Mouse (Mus musculus) midbrain, embryonic 16.5 days (tissue): ENCODE results near the gene Scd1. TPM values are rescaled to one million over a fixed set of nuclear protein-coding genes. Genes with fewer than 3 reads are reported as not detected.

ENCODE experiments used
- ATAC-seq: fragments of 200-750 bp; cut with Nextera tagmentation; 2 replicates; pipeline ENCODE4 v1.8.0; 2017; ENCODE audit warnings: moderate TSS enrichment
- H3K27ac ChIP-seq: fragments of 300-500 bp; sonication (generic); 2 replicates; pipeline ENCODE4 v1.5.1; 2014; ENCODE audit warnings: mild to moderate bottlenecking, low read length, mixed read lengths
- H3K27me3 ChIP-seq: fragments of 300-500 bp; sonication (generic); 2 replicates; pipeline ENCODE4 v1.6.1; 2014; ENCODE audit warnings: low read depth, low read length, mixed read lengths; ENCODE audit not compliant: control insufficient read depth, insufficient read depth
- H3K36me3 ChIP-seq: fragments of 300-500 bp; sonication (generic); 2 replicates; pipeline ENCODE4 v1.6.1; 2014; ENCODE audit warnings: mild to moderate bottlenecking, low read length, moderate library complexity, mixed read lengths; ENCODE audit not compliant: control insufficient read depth, insufficient read depth
- H3K4me1 ChIP-seq: fragments of 300-500 bp; sonication (generic); 2 replicates; pipeline ENCODE4 v1.6.1; 2014; ENCODE audit warnings: mild to moderate bottlenecking, low read length, mixed read lengths; ENCODE audit not compliant: control insufficient read depth, insufficient read depth
- H3K4me2 ChIP-seq: fragments of 300-500 bp; sonication (generic); 2 replicates; pipeline ENCODE4 v1.6.1; 2014; ENCODE audit warnings: mild to moderate bottlenecking, low read length, mixed read lengths
- H3K4me3 ChIP-seq: fragments of 300-500 bp; sonication (generic); 2 replicates; pipeline ENCODE4 v1.5.1; 2014; ENCODE audit warnings: low read depth, mild to moderate bottlenecking, low read length, moderate library complexity, mixed read lengths
- H3K9ac ChIP-seq: fragments of 300-500 bp; sonication (generic); 2 replicates; pipeline ENCODE4 v1.6.1; 2014; ENCODE audit warnings: low read depth, low read length, mixed read lengths
- H3K9me3 ChIP-seq: fragments of 300-500 bp; sonication (generic); replicated peaks from 2 replicates; pipeline ENCODE4 v1.6.1; 2014; ENCODE audit warnings: mild to moderate bottlenecking, low read length, mixed read lengths; ENCODE audit not compliant: control insufficient read depth, poor library complexity, severe bottlenecking
- WGBS: fragments of 180-500 bp; shearing (Covaris S2); extraction: QIAGEN DNeasy Blood & Tissue Kit; methylation state at CpG from one replicate; pipeline ENCODE4 v1.1.7; 2014; 5-methylcytosine and 5-hydroxymethylcytosine counted together
- polyA plus RNA-seq: library from polyadenylated mRNA; unstranded; fragments of >200 nt; fragmentation: Nextera tagmentation; extraction: Ambion mirVana; gene quantifications from 2 replicates; pipeline ENCODE4 v1.2.1, GENCODE M21; 2015

Gene Scd1
- polyA plus RNA-seq, 1 experiment from 2014 or later = 8.9 TPM

- H3K36me3 ChIP-seq = no peaks in the 10 kb centered on the region
- H3K27me3 ChIP-seq = no peaks in the 10 kb centered on the region
- ATAC-seq = no peak
- H3K9me3 ChIP-seq = no peaks in the 10 kb centered on the region
- no peak overlapping the region for H3K9ac ChIP-seq
- WGBS = 83% methylated on average over 8 of the region's 8 CpGs
- no peaks in the 10 kb centered on the region for H3K4me1 ChIP-seq
- H3K4me3 ChIP-seq = no peak overlapping the region
- no peak overlapping the region for H3K27ac ChIP-seq
- no peak overlapping the region for H3K4me2 ChIP-seq
Measured at GRCm38 (mm10) chr19:44422051-44422631, 14.5 kb upstream of the Scd1 start.

- H3K4me2 ChIP-seq = no peak overlapping the region
- no peak overlapping the region for H3K9ac ChIP-seq
- no peaks in the 10 kb centered on the region for H3K36me3 ChIP-seq
- H3K27ac ChIP-seq = no peak overlapping the region
- no peaks in the 10 kb centered on the region for H3K9me3 ChIP-seq
- H3K27me3 ChIP-seq = no peaks in the 10 kb centered on the region
- WGBS = 52% methylated on average over 11 of the region's 11 CpGs
- no peak for ATAC-seq
- no peaks in the 10 kb centered on the region for H3K4me1 ChIP-seq
- H3K4me3 ChIP-seq = no peak overlapping the region
Measured at GRCm38 (mm10) chr19:44419530-44419929, 11.9 kb upstream of the Scd1 start.

GRCm38 (mm10) chr19:44418945-44419344 lies 11.3 kb upstream of the Scd1 start:
- no peak overlapping the region for H3K4me3 ChIP-seq
- no peaks in the 10 kb centered on the region for H3K27me3 ChIP-seq
- no peak overlapping the region for H3K9ac ChIP-seq
- no peaks in the 10 kb centered on the region for H3K4me1 ChIP-seq
- H3K4me2 ChIP-seq = no peak overlapping the region
- no peaks in the 10 kb centered on the region for H3K9me3 ChIP-seq
- no peaks in the 10 kb centered on the region for H3K36me3 ChIP-seq
- 0 out of 2 replicates have a peak, but pooled peaks have one; percentile 25 for ATAC-seq
- H3K27ac ChIP-seq = no peak overlapping the region
- 22% methylated on average over 4 of the region's 4 CpGs for WGBS

GRCm38 (mm10) chr19:44418544-44418943 lies 10.9 kb upstream of the Scd1 start:
- ATAC-seq = no peak

GRCm38 (mm10) chr19:44418061-44418460 lies 10.4 kb upstream of the Scd1 start:
- Histone ChIP-seq H3K27ac (no peak overlapping the region), H3K4me2 (no peak overlapping the region), H3K9ac (no peak overlapping the region), H3K4me3 (no peak overlapping the region), H3K36me3 (no peaks in the 10 kb centered on the region), H3K4me1 (no peaks in the 10 kb centered on the region), H3K27me3 (no peaks in the 10 kb centered on the region), H3K9me3 (no peaks in the 10 kb centered on the region)
- 88% methylated on average over 5 of the region's 5 CpGs for WGBS
- no peak for ATAC-seq

More at GRCm38 (mm10) chr19:44418544-44418943, 10.9 kb upstream of the Scd1 start:
- 70% methylated on average over 9 of the region's 9 CpGs for WGBS
- Histone ChIP-seq H3K9me3 (no peaks in the 10 kb centered on the region), H3K27ac (no peak overlapping the region), H3K27me3 (no peaks in the 10 kb centered on the region), H3K4me1 (no peaks in the 10 kb centered on the region), H3K4me2 (no peak overlapping the region), H3K4me3 (no peak overlapping the region), H3K36me3 (no peaks in the 10 kb centered on the region), H3K9ac (no peak overlapping the region)

GRCm38 (mm10) chr19:44417448-44417847 lies 9.8 kb upstream of the Scd1 start:
- H3K4me1 ChIP-seq = no peaks in the 10 kb centered on the region
- no peaks in the 10 kb centered on the region for H3K27me3 ChIP-seq
- 72% methylated on average over 4 of the region's 4 CpGs for WGBS

GRCm38 (mm10) chr19:44416240-44416639 lies 8.6 kb upstream of the Scd1 start:
- Histone ChIP-seq H3K4me2 (no peak overlapping the region), H3K4me1 (no peaks in the 10 kb centered on the region), H3K9ac (no peak overlapping the region), H3K27me3 (no peaks in the 10 kb centered on the region), H3K4me3 (no peak overlapping the region), H3K9me3 (no peaks in the 10 kb centered on the region), H3K27ac (no peak overlapping the region), H3K36me3 (no peaks in the 10 kb centered on the region)
- 87% methylated on average over 5 of the region's 5 CpGs for WGBS
- no peak for ATAC-seq

More at GRCm38 (mm10) chr19:44417448-44417847, 9.8 kb upstream of the Scd1 start:
- Histone ChIP-seq H3K9me3 (no peaks in the 10 kb centered on the region), H3K36me3 (no peaks in the 10 kb centered on the region), H3K9ac (no peak overlapping the region), H3K27ac (no peak overlapping the region), H3K4me3 (no peak overlapping the region), H3K4me2 (no peak overlapping the region)
- ATAC-seq = no peak

GRCm38 (mm10) chr19:44415464-44415863 lies 7.8 kb upstream of the Scd1 start:
- ATAC-seq = no peak
- Histone ChIP-seq H3K4me2 (no peak overlapping the region), H3K36me3 (no peaks in the 10 kb centered on the region), H3K4me1 (no peaks in the 10 kb centered on the region), H3K9ac (no peak overlapping the region), H3K9me3 (no peaks in the 10 kb centered on the region), H3K4me3 (no peak overlapping the region), H3K27ac (no peak overlapping the region), H3K27me3 (no peaks in the 10 kb centered on the region)
- WGBS = 89% methylated on average over 5 of the region's 5 CpGs

GRCm38 (mm10) chr19:44410269-44410992 lies 2.8 kb upstream of the Scd1 start:
- ATAC-seq = no peak

More at GRCm38 (mm10) chr19:44410269-44410992, 2.8 kb upstream of the Scd1 start:
- WGBS = 86% methylated on average over 20 of the region's 20 CpGs
- H3K9me3 ChIP-seq = no peaks in the 10 kb centered on the region
- H3K4me3 ChIP-seq = no peak overlapping the region
- no peak overlapping the region for H3K27ac ChIP-seq
- no peaks in the 10 kb centered on the region for H3K36me3 ChIP-seq
- H3K9ac ChIP-seq = no peak overlapping the region
- no peaks in the 10 kb centered on the region; the same call in 1 of the 2 replicates for H3K27me3 ChIP-seq
- peaks cover 14% of the 10 kb centered on the region for H3K4me1 ChIP-seq
- H3K4me2 ChIP-seq = no peak overlapping the region
